Mouse (Mus musculus) testis, postnatal 14 days (tissue): ENCODE results near the gene Man2a1.

Experiments used
- DNase-seq: peaks from one replicate; pipeline ENCODE4 v3.0.0; 2021; ENCODE audit warnings: low spot score

Gene Man2a1

GRCm38 (mm10) chr17:64707529-64707928 lies 107.0 kb downstream of the Man2a1 start:
- DNase-seq: no peak

GRCm38 (mm10) chr17:64716318-64716717 lies 115.8 kb downstream of the Man2a1 start:
- no peak for DNase-seq

GRCm38 (mm10) chr17:64719760-64720159 lies 119.2 kb downstream of the Man2a1 start:
- DNase-seq: no peak

GRCm38 (mm10) chr17:64721112-64721511 lies 120.6 kb downstream of the Man2a1 start:
- no peak for DNase-seq

GRCm38 (mm10) chr17:64723162-64723561 lies 122.6 kb downstream of the Man2a1 start:
- DNase-seq: no peak

GRCm38 (mm10) chr17:64725214-64725613 lies 124.7 kb downstream of the Man2a1 start:
- DNase-seq: no peak

- DNase-seq: no peak
Measured at GRCm38 (mm10) chr17:64726032-64726431, 125.5 kb downstream of the Man2a1 start.

GRCm38 (mm10) chr17:64735492-64735891 lies 135.0 kb downstream of the Man2a1 start:
- DNase-seq: no peak

- no peak for DNase-seq
Measured at GRCm38 (mm10) chr17:64737918-64738317, 137.4 kb downstream of the Man2a1 start.

GRCm38 (mm10) chr17:64739129-64739528 lies 138.6 kb downstream of the Man2a1 start:
- no peak for DNase-seq

- no peak for DNase-seq
Measured at GRCm38 (mm10) chr17:64742715-64743605, 142.4 kb downstream of the Man2a1 start.

GRCm38 (mm10) chr17:64743606-64744300 lies 143.2 kb downstream of the Man2a1 start:
- no peak for DNase-seq

GRCm38 (mm10) chr17:64746637-64747225 lies 146.2 kb downstream of the Man2a1 start:
- no peak for DNase-seq

- no peak for DNase-seq
Measured at GRCm38 (mm10) chr17:64747461-64747860, 146.9 kb downstream of the Man2a1 start.

GRCm38 (mm10) chr17:64748131-64748530 lies 147.6 kb downstream of the Man2a1 start:
- DNase-seq: no peak

GRCm38 (mm10) chr17:64749146-64749545 lies 148.6 kb downstream of the Man2a1 start:
- DNase-seq: no peak

GRCm38 (mm10) chr17:64751249-64751648 lies 150.7 kb downstream of the Man2a1 start:
- no peak for DNase-seq

- peak; percentile 58 for DNase-seq
Measured at GRCm38 (mm10) chr17:64752126-64753019, 151.8 kb downstream of the Man2a1 start.

- no peak for DNase-seq
Measured at GRCm38 (mm10) chr17:64753507-64753906, 153.0 kb downstream of the Man2a1 start.

- no peak for DNase-seq
Measured at GRCm38 (mm10) chr17:64754142-64754863, 153.8 kb downstream of the Man2a1 start.

GRCm38 (mm10) chr17:64755191-64755590 lies 154.7 kb downstream of the Man2a1 start:
- no peak for DNase-seq
